Mouse (Mus musculus): ENCODE results near the gene Cela1. TPM values are rescaled to one million over a fixed set of nuclear protein-coding genes. Genes with fewer than 3 reads are reported as not detected.

Cela1 gene
- polyA plus RNA-seq, 1 experiment from 2014 or later = 1.7 TPM

GRCm38 (mm10) chr15:100701108-100701507 is 13.4 kb upstream of the Cela1 start:
- Histone ChIP-seq H3K36me3 (no peaks in the 10 kb centered on the region), H3K4me3 (no peak overlapping the region), H3K4me1 (peaks cover 13% of the 10 kb centered on the region), H3K27me3 (ENCODE audit: low read depth, poor library complexity, severe bottlenecking) (peaks cover 32% of the 10 kb centered on the region), H3K27ac (replicated peaks) (no peak overlapping the region), H3K9me3 (replicated peaks) (no peaks in the 10 kb centered on the region)
- WGBS = 70% methylated on average over 10 of the region's 10 CpGs
- DNase-seq (ENCODE audit: low spot score) = no peak

- WGBS = 81% methylated on average over 5 of the region's 5 CpGs
- Histone ChIP-seq H3K36me3 (no peaks in the 10 kb centered on the region), H3K4me1 (peaks cover 13% of the 10 kb centered on the region), H3K4me3 (no peak overlapping the region), H3K27me3 (ENCODE audit: low read depth, poor library complexity, severe bottlenecking) (peaks cover 32% of the 10 kb centered on the region), H3K9me3 (replicated peaks) (no peaks in the 10 kb centered on the region), H3K27ac (replicated peaks) (no peak overlapping the region)
- DNase-seq (ENCODE audit: low spot score) = no peak
These were observed 12.7 kb upstream of the Cela1 start for GRCm38 (mm10) chr15:100700424-100700823.

- Histone ChIP-seq H3K27ac (replicated peaks) (0 out of 2 replicates have a peak overlapping the region, but pooled peaks have one; percentile 17), H3K4me3 (no peak overlapping the region), H3K27me3 (ENCODE audit: low read depth, poor library complexity, severe bottlenecking) (peaks cover 22% of the 10 kb centered on the region)
These were observed 11.7 kb upstream of the Cela1 start for GRCm38 (mm10) chr15:100699386-100699785.

GRCm38 (mm10) chr15:100698078-100698477 is 10.4 kb upstream of the Cela1 start:
- no peak overlapping the region for H3K4me3 ChIP-seq
- no peak for DNase-seq (ENCODE audit: low spot score)
- 84% methylated on average over 10 of the region's 10 CpGs for WGBS
- no peaks in the 10 kb centered on the region for H3K9me3 ChIP-seq (replicated peaks)
- peaks cover 9% of the 10 kb centered on the region for H3K27me3 ChIP-seq (ENCODE audit: low read depth, poor library complexity, severe bottlenecking)
- H3K4me1 ChIP-seq = peaks cover 12% of the 10 kb centered on the region
- no peak overlapping the region for H3K27ac ChIP-seq (replicated peaks)
- H3K36me3 ChIP-seq = no peaks in the 10 kb centered on the region

More at GRCm38 (mm10) chr15:100699386-100699785, 11.7 kb upstream of the Cela1 start:
- Histone ChIP-seq H3K36me3 (no peaks in the 10 kb centered on the region), H3K4me1 (peaks cover 13% of the 10 kb centered on the region), H3K9me3 (replicated peaks) (no peaks in the 10 kb centered on the region)
- no peak for DNase-seq (ENCODE audit: low spot score)
- 77% methylated on average over 6 of the region's 6 CpGs for WGBS

- H3K27me3 ChIP-seq (ENCODE audit: low read depth, poor library complexity, severe bottlenecking) = no peaks in the 10 kb centered on the region
- H3K36me3 ChIP-seq = no peaks in the 10 kb centered on the region
- 89% methylated on average over 9 of the region's 9 CpGs for WGBS
- DNase-seq (ENCODE audit: low spot score) = no peak
- no peak overlapping the region for H3K4me3 ChIP-seq
- peaks cover 14% of the 10 kb centered on the region for H3K9me3 ChIP-seq (replicated peaks)
- H3K27ac ChIP-seq (replicated peaks) = no peak overlapping the region
- H3K4me1 ChIP-seq = peaks cover 14% of the 10 kb centered on the region
These were observed 6.7 kb upstream of the Cela1 start for GRCm38 (mm10) chr15:100694406-100694805.

GRCm38 (mm10) chr15:100691990-100692389 is 4.3 kb upstream of the Cela1 start:
- Histone ChIP-seq H3K36me3 (no peaks in the 10 kb centered on the region), H3K27me3 (ENCODE audit: low read depth, poor library complexity, severe bottlenecking) (no peaks in the 10 kb centered on the region), H3K4me1 (peaks cover 15% of the 10 kb centered on the region), H3K4me3 (no peak overlapping the region), H3K27ac (replicated peaks) (no peak overlapping the region), H3K9me3 (replicated peaks) (peaks cover 14% of the 10 kb centered on the region)
- 80% methylated on average over 3 of the region's 3 CpGs for WGBS
- no peak for DNase-seq (ENCODE audit: low spot score)

GRCm38 (mm10) chr15:100686989-100687388 is 732 bp downstream of the Cela1 start:
- Histone ChIP-seq H3K27me3 (ENCODE audit: low read depth, poor library complexity, severe bottlenecking) (peaks cover 22% of the 10 kb centered on the region), H3K27ac (replicated peaks) (0 out of 2 replicates have a peak overlapping the region, but pooled peaks have one; percentile 6), H3K4me3 (no peak overlapping the region), H3K9me3 (replicated peaks) (peaks cover 14% of the 10 kb centered on the region), H3K36me3 (no peaks in the 10 kb centered on the region), H3K4me1 (peaks cover 11% of the 10 kb centered on the region)
- DNase-seq (ENCODE audit: low spot score) = no peak
- WGBS = 69% methylated on average over 12 of the region's 12 CpGs

- peaks cover 22% of the 10 kb centered on the region for H3K27me3 ChIP-seq (ENCODE audit: low read depth, poor library complexity, severe bottlenecking)
- no peak overlapping the region for H3K4me3 ChIP-seq
- DNase-seq (ENCODE audit: low spot score) = no peak
- peaks cover 16% of the 10 kb centered on the region for H3K4me1 ChIP-seq
- H3K36me3 ChIP-seq = no peaks in the 10 kb centered on the region
- H3K9me3 ChIP-seq (replicated peaks) = peaks cover 14% of the 10 kb centered on the region
- WGBS = 85% methylated on average over 6 of the region's 6 CpGs
- no peak overlapping the region for H3K27ac ChIP-seq (replicated peaks)
These were observed 1.3 kb downstream of the Cela1 start for GRCm38 (mm10) chr15:100686434-100686833.

- no peaks in the 10 kb centered on the region for H3K36me3 ChIP-seq
- 92% methylated on average over 8 of the region's 8 CpGs for WGBS
- H3K4me3 ChIP-seq = no peak overlapping the region
- H3K27me3 ChIP-seq (ENCODE audit: low read depth, poor library complexity, severe bottlenecking) = peaks cover 22% of the 10 kb centered on the region
- peaks cover 9% of the 10 kb centered on the region for H3K9me3 ChIP-seq (replicated peaks)
- H3K4me1 ChIP-seq = peaks cover 20% of the 10 kb centered on the region
- H3K27ac ChIP-seq (replicated peaks) = no peak overlapping the region
- DNase-seq (ENCODE audit: low spot score) = no peak
These were observed 1.9 kb downstream of the Cela1 start for GRCm38 (mm10) chr15:100685849-100686248.

- Histone ChIP-seq H3K27ac (replicated peaks) (no peak overlapping the region), H3K4me1 (peaks cover 20% of the 10 kb centered on the region), H3K4me3 (no peak overlapping the region), H3K27me3 (ENCODE audit: low read depth, poor library complexity, severe bottlenecking) (peaks cover 22% of the 10 kb centered on the region), H3K9me3 (replicated peaks) (peaks cover 3% of the 10 kb centered on the region), H3K36me3 (no peaks in the 10 kb centered on the region)
- WGBS = 25% methylated on average over 13 of the region's 13 CpGs
- no peak for DNase-seq (ENCODE audit: low spot score)
These were observed 2.5 kb downstream of the Cela1 start for GRCm38 (mm10) chr15:100685255-100685654.

- Histone ChIP-seq H3K9me3 (replicated peaks) (no peaks in the 10 kb centered on the region), H3K4me1 (peaks cover 20% of the 10 kb centered on the region), H3K36me3 (no peaks in the 10 kb centered on the region), H3K4me3 (no peak overlapping the region), H3K27me3 (ENCODE audit: low read depth, poor library complexity, severe bottlenecking) (peaks cover 22% of the 10 kb centered on the region), H3K27ac (replicated peaks) (no peak overlapping the region)
- 77% methylated on average over 10 of the region's 10 CpGs for WGBS
- no peak for DNase-seq (ENCODE audit: low spot score)
These were observed 3.3 kb downstream of the Cela1 start for GRCm38 (mm10) chr15:100684450-100684849.

- WGBS = 47% methylated on average over 2 of the region's 2 CpGs
- H3K27me3 ChIP-seq (ENCODE audit: low read depth, poor library complexity, severe bottlenecking) = peaks cover 22% of the 10 kb centered on the region
- H3K36me3 ChIP-seq = no peaks in the 10 kb centered on the region
- H3K9me3 ChIP-seq (replicated peaks) = no peaks in the 10 kb centered on the region
- no peak overlapping the region for H3K27ac ChIP-seq (replicated peaks)
- peaks cover 20% of the 10 kb centered on the region for H3K4me1 ChIP-seq
- H3K4me3 ChIP-seq = no peak overlapping the region
- peak; percentile 75 for DNase-seq (ENCODE audit: low spot score)
These were observed 4.7 kb downstream of the Cela1 start for GRCm38 (mm10) chr15:100683041-100683440.

- no peaks in the 10 kb centered on the region for H3K9me3 ChIP-seq (replicated peaks)
- WGBS = 31% methylated on average over 7 of the region's 7 CpGs
- H3K4me3 ChIP-seq = no peak overlapping the region
- peak; percentile 28 for DNase-seq (ENCODE audit: low spot score)
- H3K27me3 ChIP-seq (ENCODE audit: low read depth, poor library complexity, severe bottlenecking) = peaks cover 22% of the 10 kb centered on the region
- H3K36me3 ChIP-seq = no peaks in the 10 kb centered on the region
- H3K4me1 ChIP-seq = peaks cover 14% of the 10 kb centered on the region
- no peak overlapping the region for H3K27ac ChIP-seq (replicated peaks)
These were observed 6.0 kb downstream of the Cela1 start for GRCm38 (mm10) chr15:100681770-100682169.

GRCm38 (mm10) chr15:100680381-100680780 is 7.3 kb downstream of the Cela1 start:
- peaks cover 13% of the 10 kb centered on the region for H3K4me1 ChIP-seq
- peaks cover 11% of the 10 kb centered on the region for H3K27me3 ChIP-seq (ENCODE audit: low read depth, poor library complexity, severe bottlenecking)
- no peak overlapping the region; the same call in 1 of the 2 replicates for H3K27ac ChIP-seq (replicated peaks)
- H3K36me3 ChIP-seq = no peaks in the 10 kb centered on the region
- WGBS = 65% methylated on average over 3 of the region's 3 CpGs
- no peak overlapping the region for H3K4me3 ChIP-seq
- no peaks in the 10 kb centered on the region for H3K9me3 ChIP-seq (replicated peaks)
- no peak for DNase-seq (ENCODE audit: low spot score)

Data from midbrain, embryonic 10.5 days (tissue).